Mouse (Mus musculus) lung, adult 2 months (tissue): ENCODE measurements around the gene Trim45.

Source experiments
- CTCF ChIP-seq: fragments of 200-500 bp; IDR thresholded peaks from 2 replicates; pipeline ENCODE4 v1.5.1; 2011; ENCODE audit warnings: mild to moderate bottlenecking, low read length, control low read depth; ENCODE audit not compliant: insufficient read depth
- POLR2A ChIP-seq: fragments of 200-500 bp; IDR thresholded peaks from 2 replicates; pipeline ENCODE4 v1.6.1; 2011; ENCODE audit warnings: low read depth, mild to moderate bottlenecking, control low read depth, low read length, borderline replicate concordance; ENCODE audit errors: extremely low read depth

GRCm38 (mm10) chr3:100895500-100895899, 26.5 kb upstream of the Trim45 start:
- TF ChIP-seq POLR2A, result no peak
- TF ChIP-seq CTCF, result no peak
